Mouse (Mus musculus) midbrain, embryonic 11.5 days (tissue): ENCODE data around the gene Slamf8. TPM values are rescaled to one million over a fixed set of nuclear protein-coding genes. Genes with fewer than 3 reads are reported as not detected.

ENCODE experiments used
- polyA plus RNA-seq: library from polyadenylated mRNA; unstranded; fragments of >200 nt; fragmentation: Nextera tagmentation; extraction: Ambion mirVana; gene quantifications from 2 replicates; pipeline ENCODE4 v1.2.1, GENCODE M21; 2014

Slamf8 gene
- polyA plus RNA-seq, 1 experiment from 2014 or later: not detected

Other genes starting within 250 kb of the Slamf8 start
- 0.75 TPM in 2 replicates for gene Kcnj10, start 249.4 kb downstream of the Slamf8 start, polyA plus RNA-seq
- gene Pigm, start 214.0 kb downstream of the Slamf8 start, polyA plus RNA-seq: 11.0 and 12.2 TPM in 2 replicates
- 0.12 and 0.23 TPM in 2 replicates for gene Slamf9, start 115.2 kb downstream of the Slamf8 start, polyA plus RNA-seq
- gene Igsf9, start 108.8 kb downstream of the Slamf8 start, polyA plus RNA-seq: 48.8 and 49.7 TPM in 2 replicates
- gene Tagln2, start 90.5 kb downstream of the Slamf8 start, polyA plus RNA-seq: 36.3 and 39.1 TPM in 2 replicates
- gene Cfap45, start 69.8 kb downstream of the Slamf8 start, polyA plus RNA-seq: 1.0 and 1.1 TPM in 2 replicates
- 0.08 and 0.11 TPM in 2 replicates for gene Vsig8, start 34.6 kb downstream of the Slamf8 start, polyA plus RNA-seq
- 0.12 and 0.20 TPM in 2 replicates for gene Fcrl6, start 12.0 kb upstream of the Slamf8 start, polyA plus RNA-seq
- 6.5 and 7.4 TPM in 2 replicates for gene Dusp23, start 42.4 kb upstream of the Slamf8 start, polyA plus RNA-seq
- gene Crp, start 107.5 kb upstream of the Slamf8 start, polyA plus RNA-seq: not detected in 2 replicates